Mouse (Mus musculus) E14TG2a.4 (cell line): ENCODE results near the gene Gstm5.

ENCODE experiments used
- H3K27me3 ChIP-seq: 2 replicates; pipeline ENCODE4 v1.6.1; 2014; ENCODE audit warnings: low read length, control low read depth; ENCODE audit not compliant: insufficient read depth
- H3K36me3 ChIP-seq: 2 replicates; pipeline ENCODE4 v1.6.1; 2014; ENCODE audit warnings: low read length, control low read depth; ENCODE audit not compliant: insufficient read depth
- H3K4me1 ChIP-seq: replicated peaks from 2 replicates; pipeline ENCODE4 v1.6.1; 2014; ENCODE audit warnings: low read depth, low read length, control low read depth
- H3K4me3 ChIP-seq: replicated peaks from 2 replicates; pipeline ENCODE4 v1.5.1; 2014; ENCODE audit warnings: mild to moderate bottlenecking, low read length
- H3K9me3 ChIP-seq: 2 replicates; pipeline ENCODE4 v1.6.1; 2014; ENCODE audit warnings: low read length, control low read depth
- CTCF ChIP-seq: conservative IDR thresholded peaks from 2 replicates; pipeline ENCODE4 v1.5.1; 2014; ENCODE audit warnings: low read length
- NANOG ChIP-seq: IDR thresholded peaks from 2 replicates; pipeline ENCODE4 v1.6.1; 2014; ENCODE audit warnings: borderline replicate concordance, low read length, mixed read lengths
- POU5F1 ChIP-seq: IDR thresholded peaks from 2 replicates; pipeline ENCODE4 v1.6.1; 2014; ENCODE audit warnings: low read length, borderline replicate concordance

Gene Gstm5

GRCm38 (mm10) chr3:107895194-107895719 lies 364 bp upstream of the Gstm5 start:
- peak overlapping the region; percentile 78 for H3K4me3 ChIP-seq
- no peaks in the 10 kb centered on the region for H3K36me3 ChIP-seq
- peaks cover 12% of the 10 kb centered on the region for H3K4me1 ChIP-seq
- 0 out of 2 replicates have a peak, but pooled peaks cover 4% of the 10 kb centered on the region for H3K9me3 ChIP-seq
- TF ChIP-seq POU5F1 (no peak), CTCF (no peak), NANOG (no peak)
- H3K27me3 ChIP-seq = peaks cover 80% of the 10 kb centered on the region

GRCm38 (mm10) chr3:107898691-107899090 lies 3.1 kb downstream of the Gstm5 start:
- H3K4me1 ChIP-seq = peaks cover 27% of the 10 kb centered on the region
- peaks cover 50% of the 10 kb centered on the region for H3K27me3 ChIP-seq
- TF ChIP-seq CTCF (no peak), NANOG (no peak), POU5F1 (no peak)
- no peak overlapping the region for H3K4me3 ChIP-seq
- H3K36me3 ChIP-seq = no peaks in the 10 kb centered on the region
- 0 out of 2 replicates have a peak, but pooled peaks cover 4% of the 10 kb centered on the region for H3K9me3 ChIP-seq

- peaks cover 44% of the 10 kb centered on the region for H3K27me3 ChIP-seq
- no peak overlapping the region for H3K4me3 ChIP-seq
- no peaks in the 10 kb centered on the region for H3K36me3 ChIP-seq
- peaks cover 24% of the 10 kb centered on the region for H3K4me1 ChIP-seq
- TF ChIP-seq CTCF (no peak), POU5F1 (no peak), NANOG (no peak)
- 0 out of 2 replicates have a peak, but pooled peaks cover 4% of the 10 kb centered on the region for H3K9me3 ChIP-seq
Measured at GRCm38 (mm10) chr3:107900955-107901673, 5.5 kb downstream of the Gstm5 start.

GRCm38 (mm10) chr3:107905942-107906341 lies 10.3 kb downstream of the Gstm5 start:
- H3K36me3 ChIP-seq = no peaks in the 10 kb centered on the region
- H3K4me3 ChIP-seq = no peak overlapping the region
- no peaks in the 10 kb centered on the region for H3K9me3 ChIP-seq
- TF ChIP-seq NANOG (no peak), POU5F1 (no peak), CTCF (no peak)
- peaks cover 26% of the 10 kb centered on the region for H3K4me1 ChIP-seq
- peaks cover 39% of the 10 kb centered on the region for H3K27me3 ChIP-seq

- TF ChIP-seq POU5F1 (no peak), NANOG (no peak), CTCF (no peak)
- no peaks in the 10 kb centered on the region for H3K36me3 ChIP-seq
- no peaks in the 10 kb centered on the region for H3K9me3 ChIP-seq
- H3K4me1 ChIP-seq = peaks cover 2% of the 10 kb centered on the region
- no peak overlapping the region for H3K4me3 ChIP-seq
- H3K27me3 ChIP-seq = peaks cover 2% of the 10 kb centered on the region; the same call in 1 of the 2 replicates
Measured at GRCm38 (mm10) chr3:107916674-107917073, 21.1 kb downstream of the Gstm5 start.

- TF ChIP-seq NANOG (no peak), CTCF (peak; percentile 78)
- no peak overlapping the region for H3K4me3 ChIP-seq
- no peaks in the 10 kb centered on the region for H3K9me3 ChIP-seq
- H3K36me3 ChIP-seq = no peaks in the 10 kb centered on the region
- no peaks in the 10 kb centered on the region for H3K4me1 ChIP-seq
- peaks cover 2% of the 10 kb centered on the region; the same call in 1 of the 2 replicates for H3K27me3 ChIP-seq
Measured at GRCm38 (mm10) chr3:107917097-107917496, 21.5 kb downstream of the Gstm5 start.

GRCm38 (mm10) chr3:107917783-107918408 lies 22.3 kb downstream of the Gstm5 start:
- H3K36me3 ChIP-seq = no peaks in the 10 kb centered on the region
- peaks cover 2% of the 10 kb centered on the region; the same call in 1 of the 2 replicates for H3K27me3 ChIP-seq
- H3K9me3 ChIP-seq = no peaks in the 10 kb centered on the region
- H3K4me1 ChIP-seq = no peaks in the 10 kb centered on the region
- H3K4me3 ChIP-seq = no peak overlapping the region
- TF ChIP-seq CTCF (peak; percentile 73), POU5F1 (no peak)

- no peak for TF ChIP-seq NANOG
- TF ChIP-seq CTCF = no peak
- no peak for TF ChIP-seq POU5F1
- Histone ChIP-seq H3K9me3 (no peaks in the 10 kb centered on the region), H3K4me3 (no peak overlapping the region), H3K27me3 (peaks cover 2% of the 10 kb centered on the region; the same call in 1 of the 2 replicates), H3K36me3 (no peaks in the 10 kb centered on the region), H3K4me1 (no peaks in the 10 kb centered on the region)
Measured at GRCm38 (mm10) chr3:107920348-107920747, 24.7 kb downstream of the Gstm5 start.

GRCm38 (mm10) chr3:107925335-107925734 lies 29.7 kb downstream of the Gstm5 start:
- H3K9me3 ChIP-seq = no peaks in the 10 kb centered on the region
- H3K36me3 ChIP-seq = no peaks in the 10 kb centered on the region
- no peak overlapping the region for H3K4me3 ChIP-seq
- TF ChIP-seq NANOG (no peak), CTCF (no peak), POU5F1 (no peak)
- H3K27me3 ChIP-seq = no peaks in the 10 kb centered on the region
- no peaks in the 10 kb centered on the region for H3K4me1 ChIP-seq
